Mouse (Mus musculus): ENCODE results near the gene Ppil4. TPM values are rescaled to one million over a fixed set of nuclear protein-coding genes. Genes with fewer than 3 reads are reported as not detected.
A peak's percentile ranks its signal among the peaks of the same experiment; 100 is the strongest.
"Not testable (repeated sequence)": the region's sequence is repeated elsewhere in the genome, so short reads cannot be mapped to it uniquely, and the experiment has no call there.

Gene Ppil4
- 17.1 and 19.7 TPM in 2 replicates for polyA plus RNA-seq (2015; fragmentation: Nextera tagmentation; extraction: Ambion mirVana)

DNA sequence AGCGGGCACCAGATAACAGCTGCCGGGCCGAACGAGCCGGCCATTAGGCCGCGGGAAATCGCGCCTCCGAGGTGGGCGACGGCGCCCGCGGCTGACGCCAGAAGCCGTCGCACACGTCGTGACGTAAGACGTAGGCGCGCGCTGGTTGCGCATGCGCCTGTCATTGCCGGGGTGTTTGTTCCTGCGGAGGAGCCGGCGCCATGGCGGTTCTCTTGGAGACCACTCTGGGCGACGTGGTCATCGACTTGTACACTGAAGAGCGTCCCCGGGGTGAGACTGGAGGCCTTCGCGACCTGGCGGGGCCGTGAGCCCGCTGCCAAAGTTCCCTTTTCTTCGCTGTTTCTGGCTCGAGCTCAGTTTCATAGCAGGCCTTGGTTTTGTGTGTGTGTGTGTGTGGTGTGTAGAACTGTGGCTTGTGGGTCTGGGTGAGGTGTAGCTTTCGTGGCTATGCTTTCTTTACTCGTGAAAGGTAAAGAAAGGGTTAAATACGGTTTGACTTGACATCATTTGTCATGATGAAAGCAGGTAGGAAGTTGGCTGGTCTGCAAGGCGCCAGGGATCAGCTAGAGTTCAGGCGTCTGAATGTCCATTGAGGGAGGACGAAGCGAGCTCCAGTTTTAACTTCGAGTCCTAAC, at the start of gene Ppil4, which contains the start of gene Ginm1:
Gene Ppil4 (plus strand): TSS at position 141 of the 635 bp plus-strand sequence.
Gene Ginm1 (minus strand): TSS at position 74 of the 635 bp plus-strand sequence.
- Histone ChIP-seq H3K27ac (ENCODE audit: low read depth, low read length) (peak within 1 kb of the TSS; percentile 66), H3K9me3 (ENCODE audit: control insufficient read depth) (no peaks in the 10 kb centered on the region), H3K9ac (ENCODE audit: low read depth, low read length) (peak within 1 kb of the TSS; percentile 91), H3K36me3 (ENCODE audit: control insufficient read depth, insufficient read depth) (peaks cover 20% of the 10 kb centered on the region), H3K4me3 (ENCODE audit: low read depth, low read length) (peak within 1 kb of the TSS; percentile 97), H3K4me2 (replicated peaks; ENCODE audit: low read depth) (peak within 1 kb of the TSS; percentile 61), H3K27me3 (replicated peaks; ENCODE audit: control insufficient read depth, insufficient read depth, low read length) (no peaks in the 10 kb centered on the region), H3K4me1 (replicated peaks; ENCODE audit: control insufficient read depth, insufficient read depth, low read length) (peaks cover 7% of the 10 kb centered on the region; the same call in 1 of the 2 replicates)
- peak; percentile 95 for ATAC-seq
- TF ChIP-seq CTCF (IDR thresholded peaks at IDR 0.05; ENCODE audit: low read depth), result no peak; the same call in 1 of the 2 replicates
- WGBS, result under 1% methylated on average over 52 of the region's 52 CpGs

DNA sequence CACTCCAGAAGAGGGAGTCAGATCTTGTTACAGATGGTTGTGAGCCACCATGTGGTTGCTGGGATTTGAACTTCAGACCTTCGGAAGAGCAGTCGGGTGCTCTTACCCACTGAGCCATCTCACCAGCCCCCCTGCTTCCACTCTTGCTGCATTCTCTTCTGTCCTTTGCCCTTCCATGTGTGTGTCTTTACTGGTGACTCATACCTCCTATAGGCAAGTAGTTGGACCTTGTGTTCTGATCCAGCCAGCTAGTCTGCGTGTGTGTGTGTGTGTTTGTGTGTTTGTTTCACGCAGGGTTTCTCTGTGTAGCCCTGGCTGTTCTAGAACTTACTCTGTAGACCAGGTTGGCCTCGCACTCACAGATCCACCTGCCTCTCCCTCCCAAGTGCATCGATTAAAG, 47.2 kb upstream of the Ppil4 start:
- H3K9ac ChIP-seq (ENCODE audit: low read depth, low read length); H3K4me3 ChIP-seq (ENCODE audit: low read depth, low read length); H3K4me2 ChIP-seq (replicated peaks; ENCODE audit: low read depth); H3K4me1 ChIP-seq (replicated peaks; ENCODE audit: control insufficient read depth, insufficient read depth, low read length); H3K27me3 ChIP-seq (replicated peaks; ENCODE audit: control insufficient read depth, insufficient read depth, low read length); H3K9me3 ChIP-seq (ENCODE audit: control insufficient read depth): not testable (repeated sequence)
- Histone ChIP-seq H3K36me3 (ENCODE audit: control insufficient read depth, insufficient read depth) (peaks cover 38% of the 10 kb centered on the region), H3K27ac (ENCODE audit: low read depth, low read length) (0 out of 2 replicates have a peak overlapping the region, but pooled peaks have one; percentile 21)
- ATAC-seq, result peak; percentile 91
- whole genome bisulfite sequencing, result 83% methylated on average over 6 of the region's 6 CpGs

DNA sequence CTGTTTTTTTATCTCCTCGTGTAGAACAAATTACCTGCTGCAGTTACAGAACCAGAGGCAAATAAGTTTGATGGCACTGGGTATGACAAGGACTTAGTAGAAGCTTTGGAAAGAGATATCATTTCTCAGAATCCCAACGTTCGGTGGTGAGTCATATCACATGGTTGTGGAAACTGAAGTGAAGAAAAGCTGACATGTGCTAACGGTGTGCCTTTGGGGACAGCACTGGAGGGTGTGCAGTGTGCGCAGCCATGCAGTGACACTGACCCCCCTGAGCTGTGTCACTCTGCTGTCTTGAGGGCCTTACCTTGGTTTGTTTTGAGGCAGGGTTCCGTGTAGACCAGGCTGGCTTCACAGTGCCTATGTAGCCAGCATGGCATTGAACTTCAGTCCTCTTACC, 43.9 kb upstream of the Ppil4 start:
- H3K9me3 ChIP-seq (ENCODE audit: control insufficient read depth), result no peaks in the 10 kb centered on the region
- H3K9ac ChIP-seq (ENCODE audit: low read depth, low read length), result no peak overlapping the region
- no peaks in the 10 kb centered on the region for H3K27me3 ChIP-seq (replicated peaks; ENCODE audit: control insufficient read depth, insufficient read depth, low read length)
- TF ChIP-seq CTCF (IDR thresholded peaks at IDR 0.05; ENCODE audit: low read depth), result no peak
- no peak overlapping the region for H3K27ac ChIP-seq (ENCODE audit: low read depth, low read length)
- ATAC-seq, result no peak
- 90% methylated on average over 6 of the region's 6 CpGs for WGBS
- no peak overlapping the region for H3K4me3 ChIP-seq (ENCODE audit: low read depth, low read length)
- no peaks in the 10 kb centered on the region for H3K4me1 ChIP-seq (replicated peaks; ENCODE audit: control insufficient read depth, insufficient read depth, low read length)
- H3K36me3 ChIP-seq (ENCODE audit: control insufficient read depth, insufficient read depth), result peaks cover 51% of the 10 kb centered on the region
- no peak overlapping the region for H3K4me2 ChIP-seq (replicated peaks; ENCODE audit: low read depth)

DNA sequence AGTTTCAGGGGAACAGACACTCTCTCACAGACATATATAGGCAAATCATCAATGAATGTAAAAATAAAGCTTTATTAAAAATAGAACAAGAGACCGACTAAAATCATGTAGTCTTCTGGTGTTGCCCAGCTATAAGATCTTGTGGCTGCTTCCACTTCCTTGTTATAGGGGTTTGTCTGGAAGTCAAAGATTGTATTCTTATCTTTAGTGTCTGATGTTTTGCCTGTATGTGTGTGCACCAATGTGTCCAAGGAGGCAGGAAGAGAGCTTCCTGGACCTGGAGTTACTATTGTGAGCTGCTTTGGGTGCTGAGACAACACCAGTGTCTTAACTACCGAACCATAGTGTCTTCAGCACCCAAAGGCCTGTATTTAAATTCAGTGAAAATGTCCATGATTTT, 35.1 kb upstream of the Ppil4 start:
- H3K27me3 ChIP-seq (replicated peaks; ENCODE audit: control insufficient read depth, insufficient read depth, low read length), result no peaks in the 10 kb centered on the region
- no peak overlapping the region for H3K4me2 ChIP-seq (replicated peaks; ENCODE audit: low read depth)
- H3K27ac ChIP-seq (ENCODE audit: low read depth, low read length), result no peak overlapping the region
- H3K9me3 ChIP-seq (ENCODE audit: control insufficient read depth), result no peaks in the 10 kb centered on the region
- H3K9ac ChIP-seq (ENCODE audit: low read depth, low read length), result no peak overlapping the region
- peaks cover 60% of the 10 kb centered on the region for H3K36me3 ChIP-seq (ENCODE audit: control insufficient read depth, insufficient read depth)
- ATAC-seq, result no peak
- H3K4me3 ChIP-seq (ENCODE audit: low read depth, low read length), result no peak overlapping the region
- 92% methylated on average over 2 of the region's 2 CpGs for WGBS
- H3K4me1 ChIP-seq (replicated peaks; ENCODE audit: control insufficient read depth, insufficient read depth, low read length), result no peaks in the 10 kb centered on the region
- TF ChIP-seq CTCF (IDR thresholded peaks at IDR 0.05; ENCODE audit: low read depth), result no peak

DNA sequence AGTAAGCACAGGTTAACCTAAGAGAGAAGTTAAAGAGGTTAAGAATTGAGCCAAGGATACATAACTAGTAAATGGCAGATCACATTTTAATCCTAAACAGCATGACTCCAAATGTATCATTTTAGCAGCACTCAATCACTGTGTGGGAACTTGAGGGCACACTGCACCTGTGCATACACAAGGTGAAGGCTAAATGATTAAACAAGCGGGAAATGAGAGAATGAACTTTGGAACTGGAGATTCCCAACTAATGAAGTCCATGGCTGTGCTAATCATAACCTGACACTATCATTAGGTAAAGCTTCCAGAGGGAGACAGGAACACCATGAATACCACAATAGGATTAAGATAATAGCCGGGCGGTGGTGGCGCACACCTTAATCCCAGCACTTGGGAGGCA, 20.3 kb upstream of the Ppil4 start:
- Histone ChIP-seq H3K4me2 (replicated peaks; ENCODE audit: low read depth) (no peak overlapping the region), H3K9ac (ENCODE audit: low read depth, low read length) (no peak overlapping the region), H3K4me1 (replicated peaks; ENCODE audit: control insufficient read depth, insufficient read depth, low read length) (no peaks in the 10 kb centered on the region), H3K27ac (ENCODE audit: low read depth, low read length) (no peak overlapping the region), H3K4me3 (ENCODE audit: low read depth, low read length) (no peak overlapping the region), H3K27me3 (replicated peaks; ENCODE audit: control insufficient read depth, insufficient read depth, low read length) (no peaks in the 10 kb centered on the region), H3K9me3 (ENCODE audit: control insufficient read depth) (no peaks in the 10 kb centered on the region), H3K36me3 (ENCODE audit: control insufficient read depth, insufficient read depth) (peaks cover 78% of the 10 kb centered on the region)
- TF ChIP-seq CTCF (IDR thresholded peaks at IDR 0.05; ENCODE audit: low read depth), result no peak
- peak; percentile 69 for ATAC-seq
- WGBS, result 66% methylated on average over 4 of the region's 4 CpGs

DNA sequence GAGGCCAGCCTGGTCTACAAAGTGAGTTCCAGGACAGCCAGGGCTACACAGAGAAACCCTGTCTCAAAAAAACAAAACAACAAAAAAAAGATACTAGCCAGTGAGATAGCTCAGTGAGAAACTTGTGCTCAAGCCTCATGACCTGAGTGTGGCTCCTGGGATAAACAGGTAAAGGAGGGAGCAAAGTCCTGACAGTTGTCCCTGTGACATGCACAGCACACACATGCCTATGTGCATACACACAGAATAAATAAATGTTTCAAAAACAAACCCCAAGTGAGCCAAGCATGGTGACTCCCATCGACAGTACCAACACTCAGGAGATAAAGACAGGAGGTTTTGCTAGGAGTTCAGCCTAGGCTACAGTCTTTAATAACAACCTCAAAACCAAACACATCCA, 19.9 kb upstream of the Ppil4 start:
- Histone ChIP-seq H3K27me3 (replicated peaks; ENCODE audit: control insufficient read depth, insufficient read depth, low read length) (no peaks in the 10 kb centered on the region), H3K9me3 (ENCODE audit: control insufficient read depth) (no peaks in the 10 kb centered on the region), H3K4me1 (replicated peaks; ENCODE audit: control insufficient read depth, insufficient read depth, low read length) (no peaks in the 10 kb centered on the region), H3K4me2 (replicated peaks; ENCODE audit: low read depth) (no peak overlapping the region), H3K36me3 (ENCODE audit: control insufficient read depth, insufficient read depth) (peaks cover 75% of the 10 kb centered on the region), H3K4me3 (ENCODE audit: low read depth, low read length) (no peak overlapping the region), H3K9ac (ENCODE audit: low read depth, low read length) (no peak overlapping the region), H3K27ac (ENCODE audit: low read depth, low read length) (no peak overlapping the region)
- ATAC-seq, result peak; percentile 41; the same call in 1 of the 2 replicates
- WGBS, result 100% methylated on average over 1 of the region's 1 CpGs
- no peak for TF ChIP-seq CTCF (IDR thresholded peaks at IDR 0.05; ENCODE audit: low read depth)

Data from intestine, postnatal 0 days (tissue).